ENCODE assay signal across 20 mouse cellular contexts in the genomic region with DNA sequence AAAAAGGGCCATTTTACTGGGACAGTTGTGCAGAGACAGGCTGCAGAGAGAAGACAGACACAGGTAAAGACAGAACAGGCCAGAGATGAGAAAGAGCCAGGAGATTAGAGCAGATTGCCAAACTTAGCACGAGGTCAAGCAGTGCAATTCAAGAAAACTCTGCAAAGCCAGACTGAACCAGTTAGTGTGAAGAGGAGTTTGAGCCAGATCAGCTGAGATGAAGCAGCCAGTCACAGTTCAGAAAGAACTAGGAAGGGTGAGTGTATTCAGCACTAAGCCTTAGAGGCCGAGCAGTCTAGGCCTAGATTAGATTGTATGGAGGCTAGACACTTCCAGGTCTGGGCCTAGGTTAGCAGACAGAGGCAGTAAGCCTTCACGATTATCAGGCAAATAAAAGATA. TPM values are rescaled to one million over a fixed set of nuclear protein-coding genes. Genes with fewer than 3 reads are reported as not detected.
DNase-seq lines count a peak whose midpoint lies in the region; ATAC-seq and TF ChIP-seq lines count a peak whose summit lies in the region.
"Had no signal": no experiment of that assay in that cellular context is flagged by ENCODE, and none has a peak within 500 bp of the region (broad histone marks: within the 10 kb centered on the region; RNA-seq: fewer than 3 reads in every experiment).

No protein-coding gene starts in this region.

- no peaks in the 10 kb centered on the region for H3K36me3 ChIP-seq in liver, embryonic 14.5 days (replicated peaks; ENCODE audit: control insufficient read depth, insufficient read depth, low read depth)
- H3K36me3 ChIP-seq in liver, embryonic 11.5 days (ENCODE audit: control insufficient read depth, insufficient read depth, low read length), result no peaks in the 10 kb centered on the region
- no peaks in the 10 kb centered on the region for H3K36me3 ChIP-seq in stomach, embryonic 15.5 days
- H3K36me3 ChIP-seq in limb, embryonic 10.5 days, result no peaks in the 10 kb centered on the region
- H3K36me3 ChIP-seq: embryonic facial prominence, embryonic 10.5 days; heart, embryonic 15.5 days; liver, embryonic 13.5 days had no signal

- no peak overlapping the region for H3K9ac ChIP-seq in liver, embryonic 14.5 days (replicated peaks)
- no peak overlapping the region for H3K9ac ChIP-seq in liver, embryonic 11.5 days (ENCODE audit: low read depth, low read length)
- no peak overlapping the region for H3K9ac ChIP-seq in stomach, embryonic 15.5 days
- H3K9ac ChIP-seq: forebrain, embryonic 13.5 days; heart, embryonic 15.5 days; liver, embryonic 13.5 days had no signal

- H3K9me3 ChIP-seq in liver, embryonic 14.5 days (ENCODE audit: control insufficient read depth, low read length), result no peaks in the 10 kb centered on the region
- no peaks in the 10 kb centered on the region for H3K9me3 ChIP-seq in liver, embryonic 11.5 days (ENCODE audit: control insufficient read depth, low read length)
- no peaks in the 10 kb centered on the region for H3K9me3 ChIP-seq in stomach, embryonic 15.5 days
- H3K9me3 ChIP-seq in limb, embryonic 10.5 days (replicated peaks), result no peaks in the 10 kb centered on the region
- H3K9me3 ChIP-seq: embryonic facial prominence, embryonic 10.5 days; forebrain, embryonic 13.5 days; heart, embryonic 15.5 days; liver, embryonic 13.5 days had no signal

- H3K4me3 ChIP-seq in liver, embryonic 14.5 days (ENCODE audit: insufficient read depth in 1 of 2, low read depth in 2 of 2, low read length in 2 of 2), result no peak overlapping the region
- no peak overlapping the region for H3K4me3 ChIP-seq in liver, embryonic 11.5 days (ENCODE audit: low read depth, low read length)
- no peak overlapping the region for H3K4me3 ChIP-seq in stomach, embryonic 15.5 days (replicated peaks)
- H3K4me3 ChIP-seq in limb, embryonic 10.5 days, result no peak overlapping the region
- H3K4me3 ChIP-seq: embryonic facial prominence, embryonic 10.5 days; forebrain, embryonic 13.5 days; heart, embryonic 15.5 days; layer of hippocampus, adult 2 months; left cerebral cortex, adult 2 months; liver, embryonic 13.5 days; myocyte had no signal

- no peak overlapping the region for H3K27ac ChIP-seq in liver, embryonic 14.5 days
- no peak overlapping the region; the same call in 1 of the 2 replicates for H3K27ac ChIP-seq in liver, embryonic 11.5 days (ENCODE audit: low read depth, low read length)
- no peak overlapping the region for H3K27ac ChIP-seq in stomach, embryonic 15.5 days
- H3K27ac ChIP-seq in limb, embryonic 10.5 days, result no peak overlapping the region
- H3K27ac ChIP-seq: embryonic facial prominence, embryonic 10.5 days; forebrain, embryonic 13.5 days; heart, embryonic 15.5 days; layer of hippocampus, adult 2 months; left cerebral cortex, adult 2 months; liver, embryonic 13.5 days had no signal

- DNase-seq in liver, embryonic 14.5 days (ENCODE audit: low read depth in 3 of 3, low spot score in 3 of 3), result no peak
- DNase-seq in liver, embryonic 11.5 days (ENCODE audit: low spot score), result no peak
- peak; percentile 74 for DNase-seq in ZHBTc4 (ENCODE audit: low read depth, low spot score)
- peak; percentile 25 for DNase-seq in kidney, postnatal 10 days
- no peak for DNase-seq in limb, embryonic 10.5 days (ENCODE audit: low spot score)
- DNase-seq: adrenal gland, postnatal 10 days; cerebellum, adult 11 months; cerebellum, postnatal 25 days; liver, embryonic 13.5 days; midbrain, embryonic 14.5 days; right cerebral cortex, postnatal 4 days had no signal

- no peak for TF ChIP-seq CTCF in liver, embryonic 14.5 days (IDR thresholded peaks at IDR 0.05; ENCODE audit: low read depth)

- no peaks in the 10 kb centered on the region for H3K27me3 ChIP-seq in liver, embryonic 14.5 days (ENCODE audit: control insufficient read depth, insufficient read depth, low read length)
- no peaks in the 10 kb centered on the region for H3K27me3 ChIP-seq in liver, embryonic 11.5 days (replicated peaks; ENCODE audit: control insufficient read depth, insufficient read depth, low read length)
- no peaks in the 10 kb centered on the region for H3K27me3 ChIP-seq in stomach, embryonic 15.5 days (replicated peaks)
- H3K27me3 ChIP-seq in limb, embryonic 10.5 days (ENCODE audit: low read depth, poor library complexity, severe bottlenecking), result no peaks in the 10 kb centered on the region
- H3K27me3 ChIP-seq: forebrain, embryonic 13.5 days; heart, embryonic 15.5 days; liver, embryonic 13.5 days had no signal

- WGBS in liver, embryonic 14.5 days (ENCODE audit: insufficient replicate concordance), result 54% methylated on average over 3 of the region's 3 CpGs
- 72% methylated on average over 3 of the region's 3 CpGs for WGBS in liver, embryonic 11.5 days
- WGBS in stomach, embryonic 15.5 days, result 75% methylated on average over 3 of the region's 3 CpGs
- WGBS in limb, embryonic 10.5 days, result 79% methylated on average over 3 of the region's 3 CpGs

- H3K4me2 ChIP-seq in liver, embryonic 14.5 days (ENCODE audit: low read depth), result no peak overlapping the region
- no peak overlapping the region for H3K4me2 ChIP-seq in liver, embryonic 11.5 days
- no peak overlapping the region for H3K4me2 ChIP-seq in stomach, embryonic 15.5 days
- H3K4me2 ChIP-seq: forebrain, embryonic 13.5 days; heart, embryonic 15.5 days; liver, embryonic 13.5 days had no signal

- peaks cover 3 to 6% of the 10 kb centered on the region in 2 experiments; a peak in 3 of 4 replicates for H3K4me1 ChIP-seq in liver, embryonic 14.5 days (replicated peaks; ENCODE audit: control insufficient read depth in 2 of 2, insufficient read depth in 2 of 2, low read length in 1 of 2)
- peaks cover 2% of the 10 kb centered on the region; the same call in 1 of the 2 replicates for H3K4me1 ChIP-seq in liver, embryonic 11.5 days (replicated peaks; ENCODE audit: control insufficient read depth, insufficient read depth, low read length)
- no peaks in the 10 kb centered on the region for H3K4me1 ChIP-seq in stomach, embryonic 15.5 days
- no peaks in the 10 kb centered on the region for H3K4me1 ChIP-seq in limb, embryonic 10.5 days
- H3K4me1 ChIP-seq: forebrain, embryonic 13.5 days; heart, embryonic 15.5 days had no signal

- peak; percentile 37; the same call in 1 of the 2 replicates for ATAC-seq in liver, embryonic 14.5 days (ENCODE audit: insufficient read depth)
- ATAC-seq in liver, embryonic 11.5 days (replicated peaks; ENCODE audit: low FRiP score), result no peak
- ATAC-seq in stomach, embryonic 15.5 days (ENCODE audit: insufficient read depth, low FRiP score, low read depth), result 0 out of 2 replicates have a peak, but pooled peaks have one; percentile 35
- ATAC-seq in frontal cortex, adult (ENCODE audit: low TSS enrichment), result no peak
- ATAC-seq: CD4-positive, CD25-positive, alpha-beta regulatory T cell, adult 4 months; forebrain, embryonic 13.5 days had no signal

- no peak for TF ChIP-seq EP300 in liver, embryonic 14.5 days (IDR thresholded peaks at IDR 0.05; ENCODE audit: low read depth)

RNA-seq across cellular contexts. Expression of gene Rpl5, which starts 39.4 kb away (rescaled TPM):
- polyA plus RNA-seq in liver, embryonic 14.5 days (2012; rRNA removed), result 62.8 and 96.9 TPM in 2 replicates
- polyA plus RNA-seq in liver, embryonic 14.5 days (2014; fragmentation: Nextera tagmentation; extraction: Ambion mirVana), result 27.6 and 29.1 TPM in 2 replicates
- 102 and 105 TPM in 2 replicates for polyA plus RNA-seq in liver, embryonic 11.5 days (2014; fragmentation: Nextera tagmentation; extraction: Ambion mirVana)
- 73.7 and 75.9 TPM in 2 replicates for polyA plus RNA-seq in stomach, embryonic 15.5 days (2015; fragmentation: Nextera tagmentation; extraction: Ambion mirVana)
- polyA plus RNA-seq in limb, embryonic 10.5 days (2016; fragmentation: Nextera tagmentation; extraction: Ambion mirVana), result 94.0 and 96.0 TPM in 2 replicates

RNA-seq across cellular contexts. Expression of gene Fam69a, which starts 47.2 kb away (rescaled TPM):
- 0.88 and 1.8 TPM in 2 replicates for polyA plus RNA-seq in liver, embryonic 14.5 days (2012; rRNA removed)
- 8.0 TPM in 2 replicates for polyA plus RNA-seq in liver, embryonic 14.5 days (2014; fragmentation: Nextera tagmentation; extraction: Ambion mirVana)
- 19.5 and 20.6 TPM in 2 replicates for polyA plus RNA-seq in liver, embryonic 11.5 days (2014; fragmentation: Nextera tagmentation; extraction: Ambion mirVana)
- polyA plus RNA-seq in stomach, embryonic 15.5 days (2015; fragmentation: Nextera tagmentation; extraction: Ambion mirVana), result 24.1 and 28.7 TPM in 2 replicates
- polyA plus RNA-seq in limb, embryonic 10.5 days (2016; fragmentation: Nextera tagmentation; extraction: Ambion mirVana), result 10.8 and 15.8 TPM in 2 replicates

Comparison
In these comparisons a context has a peak if more than half of its experiments do, and no peak if none do; other contexts are left out.
1. ATAC-seq: peak in liver, embryonic 14.5 days (single experiment) and stomach, embryonic 15.5 days (single experiment); none in liver, embryonic 11.5 days (single experiment) and frontal cortex, adult (single experiment).
2. DNase-seq: peak in ZHBTc4 (single experiment) and kidney, postnatal 10 days (single experiment); none in liver, embryonic 14.5 days (0 of 3), liver, embryonic 11.5 days (single experiment) and limb, embryonic 10.5 days (single experiment).